Mouse (Mus musculus): ENCODE results near the gene Tarbp1.

DNA sequence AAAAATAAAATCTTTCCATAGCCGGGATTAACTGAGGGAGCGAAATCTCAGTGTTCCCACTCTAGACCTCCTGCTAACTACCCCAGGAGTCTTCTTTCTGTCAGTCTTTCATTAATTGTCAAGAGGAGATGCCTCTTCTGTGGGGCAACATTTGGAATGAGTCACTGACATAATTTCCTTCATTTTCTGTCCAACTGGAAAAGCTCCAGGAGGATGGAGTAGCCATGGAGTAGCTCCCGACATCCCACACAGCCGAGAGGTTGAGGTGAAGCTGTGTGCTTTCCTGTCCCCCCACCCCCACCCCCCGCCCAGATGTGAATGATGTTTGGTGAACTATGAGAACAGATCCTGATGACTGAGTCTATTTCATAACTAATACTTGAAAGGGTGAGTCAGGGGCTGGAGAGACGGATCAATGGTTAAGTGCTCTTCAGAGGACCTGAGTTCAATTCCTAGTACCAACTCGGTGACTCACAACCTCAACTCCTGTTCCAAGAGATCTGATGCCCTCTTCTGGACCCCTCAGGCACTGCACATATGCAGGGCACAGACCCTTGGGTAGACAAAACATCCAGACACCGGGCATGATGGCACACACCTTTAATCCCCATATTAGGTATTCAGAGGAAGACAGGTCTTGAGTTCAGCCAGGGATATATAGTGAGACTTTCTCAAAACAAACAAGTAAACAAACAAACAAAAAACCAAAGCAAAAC is 34.2 kb upstream of the Tarbp1 start:
- TF ChIP-seq POLR2A (IDR thresholded peaks at IDR 0.05; ENCODE audit: control insufficient read depth, extremely low read depth, insufficient read depth, low read length, poor library complexity) (no peak), CTCF (IDR thresholded peaks at IDR 0.05; ENCODE audit: borderline replicate concordance, control insufficient read depth, extremely low read depth, insufficient read depth, low read length, poor library complexity) (no peak)
